Mouse (Mus musculus) layer of hippocampus, adult 2 months (tissue): ENCODE measurements around the gene Ypel4. TPM values are rescaled to one million over a fixed set of nuclear protein-coding genes. Genes with fewer than 3 reads are reported as not detected.
A peak's percentile ranks its signal among the peaks of the same experiment; 100 is the strongest.

Experiments
- DNase-seq, 2 experiments: peaks; one replicate each; pipeline ENCODE4 v3.0.0; 2022; ENCODE audit warnings: low spot score in 2 of 2
- H3K27ac ChIP-seq: fragments of 200-600 bp; 2 replicates; pipeline ENCODE4 v1.8.1; 2022
- H3K4me3 ChIP-seq: fragments of 200-600 bp; 2 replicates; pipeline ENCODE4 v1.8.1; 2022; ENCODE audit warnings: mild to moderate bottlenecking
- CTCF ChIP-seq: fragments of 200-600 bp; conservative IDR thresholded peaks from 2 replicates; pipeline ENCODE4 v1.8.1; 2022; ENCODE audit warnings: antibody characterized with exemption, mild to moderate bottlenecking, moderate library complexity
- total RNA-seq, 2 experiments: library from RNA; stranded (reverse); gene quantifications; 2 replicates each; pipeline ENCODE4 v1.2.3; 2021

Ypel4 gene
- total RNA-seq, 2 experiments from 2014 or later = 90.0 to 93.4 TPM

GRCm38 (mm10) chr2:84750115-84750514 lies 16.3 kb downstream of the Ypel4 start:
- no peak for TF ChIP-seq CTCF
- no peak overlapping the region for H3K27ac ChIP-seq
- H3K4me3 ChIP-seq = no peak overlapping the region
- no peak for DNase-seq

GRCm38 (mm10) chr2:84756245-84756644 lies 22.4 kb downstream of the Ypel4 start:
- H3K4me3 ChIP-seq = no peak overlapping the region
- TF ChIP-seq CTCF = no peak
- H3K27ac ChIP-seq = no peak overlapping the region
- DNase-seq = no peak

GRCm38 (mm10) chr2:84757026-84757682 lies 23.3 kb downstream of the Ypel4 start:
- no peak for TF ChIP-seq CTCF

GRCm38 (mm10) chr2:84758542-84759127 lies 24.8 kb downstream of the Ypel4 start:
- no peak overlapping the region for H3K27ac ChIP-seq
- DNase-seq = peak; percentile 55 to 64
- no peak overlapping the region for H3K4me3 ChIP-seq
- peak; percentile 84 for TF ChIP-seq CTCF

More at GRCm38 (mm10) chr2:84757026-84757682, 23.3 kb downstream of the Ypel4 start:
- H3K4me3 ChIP-seq = no peak overlapping the region
- H3K27ac ChIP-seq = no peak overlapping the region
- no peak for DNase-seq

- DNase-seq = no peak
- no peak for TF ChIP-seq CTCF
- Histone ChIP-seq H3K27ac (no peak overlapping the region), H3K4me3 (no peak overlapping the region)
Observed at GRCm38 (mm10) chr2:84760777-84761176, 26.9 kb downstream of the Ypel4 start.

GRCm38 (mm10) chr2:84761309-84761708 lies 27.5 kb downstream of the Ypel4 start:
- no peak for TF ChIP-seq CTCF
- Histone ChIP-seq H3K27ac (no peak overlapping the region), H3K4me3 (no peak overlapping the region)
- DNase-seq = no peak

GRCm38 (mm10) chr2:84761840-84762239 lies 28.0 kb downstream of the Ypel4 start:
- no peak overlapping the region for H3K4me3 ChIP-seq
- H3K27ac ChIP-seq = no peak overlapping the region
- TF ChIP-seq CTCF = no peak
- no peak for DNase-seq

- Histone ChIP-seq H3K4me3 (no peak overlapping the region), H3K27ac (no peak overlapping the region)
- no peak for DNase-seq
- TF ChIP-seq CTCF = no peak
Observed at GRCm38 (mm10) chr2:84762295-84762694, 28.4 kb downstream of the Ypel4 start.

- TF ChIP-seq CTCF = no peak
- Histone ChIP-seq H3K27ac (no peak overlapping the region), H3K4me3 (no peak overlapping the region)
- no peak for DNase-seq
Observed at GRCm38 (mm10) chr2:84762818-84763217, 29.0 kb downstream of the Ypel4 start.

- no peak overlapping the region for H3K4me3 ChIP-seq
- H3K27ac ChIP-seq = no peak overlapping the region
Observed at GRCm38 (mm10) chr2:84770501-84770900, 36.6 kb downstream of the Ypel4 start.

GRCm38 (mm10) chr2:84772454-84772853 lies 38.6 kb downstream of the Ypel4 start:
- Histone ChIP-seq H3K4me3 (no peak overlapping the region), H3K27ac (no peak overlapping the region)
- no peak for DNase-seq
- TF ChIP-seq CTCF = no peak

More at GRCm38 (mm10) chr2:84770501-84770900, 36.6 kb downstream of the Ypel4 start:
- no peak for TF ChIP-seq CTCF
- DNase-seq = no peak

GRCm38 (mm10) chr2:84773195-84773594 lies 39.3 kb downstream of the Ypel4 start:
- no peak for TF ChIP-seq CTCF

GRCm38 (mm10) chr2:84774751-84775150 lies 40.9 kb downstream of the Ypel4 start:
- no peak for TF ChIP-seq CTCF
- no peak for DNase-seq
- Histone ChIP-seq H3K4me3 (peak overlapping the region; percentile 34; the same call in 1 of the 2 replicates), H3K27ac (peak overlapping the region; percentile 64)

More at GRCm38 (mm10) chr2:84773195-84773594, 39.3 kb downstream of the Ypel4 start:
- DNase-seq = no peak
- no peak overlapping the region for H3K4me3 ChIP-seq
- no peak overlapping the region for H3K27ac ChIP-seq

- Histone ChIP-seq H3K4me3 (peak within 1 kb of the TSS; percentile 34; the same call in 1 of the 2 replicates), H3K27ac (peak within 1 kb of the TSS; percentile 64)
- DNase-seq = no peak
- TF ChIP-seq CTCF = no peak
Observed at GRCm38 (mm10) chr2:84775241-84775640, 41.4 kb downstream of the Ypel4 start, which contains the start of gene Serping1. Gene Serping1 (minus strand): TSS chr2:84775444.
